Mouse (Mus musculus) bone marrow, adult 2 months (tissue): ENCODE data around the gene Ppp4r4.

Experiments
- CTCF ChIP-seq: fragments of 200-500 bp; IDR thresholded peaks from 2 replicates; pipeline ENCODE4 v1.5.1; 2011; ENCODE audit warnings: low read length, control low read depth; ENCODE audit not compliant: control insufficient read depth, insufficient read depth
- POLR2A ChIP-seq: fragments of 200-500 bp; IDR thresholded peaks from 2 replicates; pipeline ENCODE4 v1.6.1; 2011; ENCODE audit warnings: low read depth, mild to moderate bottlenecking, control low read depth, low read length, borderline replicate concordance; ENCODE audit not compliant: control insufficient read depth

GRCm38 (mm10) chr12:103491091-103491730 lies 40.9 kb upstream of the Ppp4r4 start:
- TF ChIP-seq POLR2A (no peak), CTCF (no peak)
